Mouse (Mus musculus) frontal cortex, postnatal 25 days (tissue): ENCODE measurements around the gene Panx2.

Experiments
- DNase-seq, 2 experiments: peaks; one replicate each; pipeline ENCODE4 v3.0.0; 2022; ENCODE audit warnings: low spot score in 2 of 2

Gene Panx2

DNA sequence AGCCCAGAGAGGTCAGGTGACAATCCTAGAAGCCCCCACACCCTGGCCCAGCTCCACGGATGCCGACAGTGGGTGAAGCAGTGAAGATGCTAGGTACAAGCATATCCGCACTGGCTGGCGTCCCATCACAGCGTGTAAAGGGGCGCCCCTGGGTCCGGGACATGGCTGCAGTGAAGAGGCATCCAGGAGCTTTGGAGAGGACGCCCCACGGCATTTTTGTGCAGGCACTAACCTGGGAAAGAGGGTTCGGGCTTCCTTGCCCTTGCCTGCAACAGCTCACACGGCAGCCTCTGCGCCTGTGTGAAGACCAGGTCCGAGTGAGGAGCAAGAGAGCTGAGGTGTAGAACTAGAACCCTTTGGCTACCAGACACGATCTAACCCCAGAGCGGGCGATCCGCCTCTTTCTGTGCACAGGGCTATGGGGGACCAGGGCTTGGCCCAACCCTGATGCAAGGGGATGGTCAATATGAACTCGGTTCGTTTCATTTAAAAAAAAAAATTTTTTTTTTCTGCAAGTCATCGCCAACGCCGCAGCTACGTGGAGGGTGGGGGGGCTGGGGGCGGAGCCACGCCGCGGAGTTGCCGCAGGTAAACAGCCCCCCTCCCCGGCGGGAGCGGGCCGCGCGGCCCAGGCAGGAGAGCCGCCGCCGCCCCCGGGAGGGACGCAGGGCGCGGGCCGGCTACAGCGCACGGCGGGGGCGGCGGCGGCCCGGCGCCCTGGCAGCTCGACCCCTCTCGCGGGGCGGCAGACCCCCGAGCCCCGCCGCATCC is at the start of gene Panx2:
Gene Panx2 (plus strand): TSS at position 574 of the 771 bp plus-strand sequence.
- DNase-seq: peak in 1 of 2 experiments; percentile 27

DNA sequence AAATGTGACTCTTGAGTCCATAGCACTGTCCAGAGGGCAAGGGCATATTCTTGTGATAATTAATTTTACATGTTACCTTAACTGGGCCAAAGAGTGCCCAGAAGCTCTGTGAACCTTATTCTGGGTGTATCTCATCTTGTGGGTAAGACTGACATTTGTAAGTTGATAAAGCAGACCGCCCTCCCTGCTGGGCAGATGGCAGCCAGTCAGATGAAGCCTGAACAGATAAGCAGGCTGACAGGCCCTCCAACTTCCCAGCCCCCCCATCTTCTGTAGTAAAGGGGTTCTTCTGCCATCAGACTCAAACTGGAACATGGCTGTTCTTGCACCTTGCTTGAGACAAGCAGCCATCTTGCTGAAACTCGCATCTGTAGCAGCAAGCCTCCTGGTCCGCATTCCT is 42.8 kb upstream of the Panx2 start:
- DNase-seq: no peak

DNA sequence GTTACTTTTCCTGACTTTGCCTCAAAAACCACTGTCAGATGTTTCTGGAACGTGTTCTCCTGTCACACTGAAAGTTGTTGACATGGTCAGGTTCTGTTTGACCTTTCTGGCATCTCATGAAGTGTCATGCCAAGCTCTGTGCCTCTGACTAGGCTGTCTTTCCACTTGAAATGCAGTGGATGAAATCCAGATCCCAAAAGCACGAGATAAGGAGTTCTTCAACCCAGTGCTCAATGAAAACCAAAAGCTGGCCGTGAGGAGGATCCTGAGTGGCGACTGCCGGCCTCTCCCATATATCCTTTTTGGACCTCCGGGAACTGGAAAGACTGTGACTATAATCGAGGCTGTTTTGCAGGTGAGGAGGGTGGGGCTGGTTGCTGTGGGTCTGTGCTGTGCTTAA is 39.4 kb upstream of the Panx2 start:
- no peak for DNase-seq

DNA sequence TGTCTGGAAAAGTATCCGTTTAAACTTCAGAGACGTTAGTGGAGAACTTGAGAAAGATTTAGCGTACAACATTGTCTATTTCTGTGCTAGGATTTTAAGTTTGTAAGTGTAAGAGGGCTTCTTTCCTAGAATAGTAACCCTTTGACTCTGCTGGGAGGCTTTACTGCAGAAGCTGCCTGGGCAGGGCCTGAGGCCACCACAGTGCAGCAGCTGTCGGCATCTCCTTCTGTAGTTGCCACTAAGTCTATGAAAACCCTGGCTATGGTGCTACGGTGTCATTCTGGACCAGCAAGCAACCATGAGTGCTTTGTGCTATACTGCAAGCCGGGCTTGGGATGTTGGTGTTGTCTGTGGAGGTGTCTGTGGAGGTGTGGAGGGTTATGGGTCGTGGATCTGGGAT is 39.0 kb upstream of the Panx2 start:
- DNase-seq: no peak

DNA sequence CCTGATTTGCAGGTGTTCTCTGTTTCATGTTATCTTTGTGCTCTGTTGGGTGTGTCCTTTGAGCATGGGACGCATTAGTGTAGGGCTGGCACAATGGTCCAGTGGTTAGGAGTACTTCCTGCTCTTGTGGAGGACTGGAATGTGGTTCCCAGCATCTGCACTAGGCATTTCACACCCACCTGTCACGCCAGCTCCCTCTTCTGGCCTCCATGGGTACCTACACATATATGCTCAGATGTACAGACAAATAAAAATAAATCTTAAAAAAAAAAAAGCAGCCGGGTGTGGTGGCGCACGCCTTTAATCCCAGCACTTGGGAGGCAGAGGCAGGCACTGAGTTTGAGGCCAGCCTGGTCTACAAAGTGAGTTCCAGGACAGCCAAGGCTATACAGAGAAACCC is 15.2 kb upstream of the Panx2 start:
- DNase-seq: no peak

DNA sequence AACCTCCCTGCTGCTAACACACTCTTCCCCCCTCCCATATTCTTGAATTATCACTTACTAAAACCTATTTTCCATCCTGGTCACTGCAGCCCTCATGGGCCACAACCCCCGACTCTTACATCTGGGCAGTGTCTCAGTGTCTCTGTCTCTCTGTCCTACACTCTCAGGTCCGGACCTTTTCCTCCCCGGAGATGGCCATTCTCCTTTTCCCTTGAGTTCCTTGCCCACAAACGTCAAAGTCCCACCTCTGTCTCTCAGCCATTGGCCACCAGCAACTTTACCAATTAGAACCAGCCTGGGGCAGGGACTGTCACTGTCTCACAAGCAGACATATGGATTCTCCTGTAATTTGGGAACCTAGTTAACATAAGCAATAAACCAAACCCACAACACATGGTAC is 13.2 kb upstream of the Panx2 start:
- DNase-seq: no peak

DNA sequence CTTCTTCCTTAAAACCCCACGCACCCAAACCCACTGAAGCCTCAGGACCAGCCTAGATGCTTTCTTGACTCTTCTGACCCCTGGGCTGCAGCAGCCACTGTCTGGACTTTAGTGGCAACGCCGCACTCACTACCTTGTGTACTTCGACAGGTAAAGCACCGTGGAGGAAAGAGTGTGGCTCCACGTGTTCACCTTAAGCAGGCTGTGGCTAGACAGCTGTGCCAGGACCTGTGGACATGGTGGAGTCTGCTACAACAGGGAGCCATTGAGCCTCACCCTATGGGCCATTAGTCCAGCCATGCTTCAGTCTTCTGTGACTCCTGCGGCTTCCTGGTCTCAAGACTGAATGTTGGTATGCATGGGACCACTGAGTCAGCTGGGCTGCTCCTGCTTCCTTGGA is 4.9 kb upstream of the Panx2 start:
- no peak for DNase-seq

DNA sequence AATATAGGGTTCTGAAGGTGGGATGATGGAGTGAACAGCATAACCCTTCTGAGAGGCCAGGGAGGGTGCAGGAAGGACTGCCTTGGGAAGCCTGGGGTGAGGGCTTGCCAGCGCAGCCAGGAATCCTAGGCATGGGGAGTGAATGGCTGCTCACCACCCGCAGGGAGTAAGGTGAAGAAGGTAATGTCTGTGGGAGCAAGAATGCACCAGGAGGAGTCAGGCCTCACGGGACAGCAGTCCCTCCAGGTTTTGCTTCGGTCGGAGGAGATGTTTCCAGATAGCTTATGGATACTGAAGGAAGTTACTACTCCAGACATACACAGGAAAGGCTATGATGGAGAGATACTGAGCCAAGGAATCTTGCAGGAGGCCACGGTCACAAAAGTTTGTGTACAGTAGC is 798 bp upstream of the Panx2 start:
- no peak for DNase-seq

DNA sequence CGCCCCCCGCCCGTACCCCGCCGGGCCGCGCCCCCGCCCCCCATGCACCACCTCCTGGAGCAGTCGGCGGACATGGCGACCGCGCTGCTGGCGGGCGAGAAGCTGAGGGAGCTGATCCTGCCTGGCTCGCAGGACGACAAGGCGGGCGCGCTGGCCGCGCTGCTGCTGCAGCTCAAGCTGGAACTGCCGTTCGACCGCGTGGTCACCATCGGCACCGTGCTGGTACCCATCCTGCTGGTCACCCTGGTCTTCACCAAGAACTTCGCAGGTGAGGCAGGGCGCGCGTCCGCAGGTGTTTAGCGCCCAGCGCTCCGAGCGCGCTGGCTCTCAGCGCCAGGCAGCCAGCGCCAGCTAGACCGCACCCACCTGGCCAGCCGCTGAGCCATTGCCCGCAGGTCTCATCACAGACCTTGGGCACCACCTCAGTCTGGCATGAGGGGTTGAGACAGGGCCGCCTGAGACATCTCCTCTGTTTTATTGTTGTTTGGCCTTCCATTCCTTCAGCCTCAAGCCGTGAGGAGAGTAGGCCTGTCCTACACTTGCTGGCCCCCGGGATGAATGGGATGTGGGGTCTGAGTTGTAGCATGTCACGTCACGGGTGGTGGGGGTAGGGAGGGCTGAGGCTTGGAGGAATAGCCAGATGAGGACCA is 623 bp downstream of the Panx2 start:
- peak in 1 of 2 experiments; percentile 33 for DNase-seq

DNA sequence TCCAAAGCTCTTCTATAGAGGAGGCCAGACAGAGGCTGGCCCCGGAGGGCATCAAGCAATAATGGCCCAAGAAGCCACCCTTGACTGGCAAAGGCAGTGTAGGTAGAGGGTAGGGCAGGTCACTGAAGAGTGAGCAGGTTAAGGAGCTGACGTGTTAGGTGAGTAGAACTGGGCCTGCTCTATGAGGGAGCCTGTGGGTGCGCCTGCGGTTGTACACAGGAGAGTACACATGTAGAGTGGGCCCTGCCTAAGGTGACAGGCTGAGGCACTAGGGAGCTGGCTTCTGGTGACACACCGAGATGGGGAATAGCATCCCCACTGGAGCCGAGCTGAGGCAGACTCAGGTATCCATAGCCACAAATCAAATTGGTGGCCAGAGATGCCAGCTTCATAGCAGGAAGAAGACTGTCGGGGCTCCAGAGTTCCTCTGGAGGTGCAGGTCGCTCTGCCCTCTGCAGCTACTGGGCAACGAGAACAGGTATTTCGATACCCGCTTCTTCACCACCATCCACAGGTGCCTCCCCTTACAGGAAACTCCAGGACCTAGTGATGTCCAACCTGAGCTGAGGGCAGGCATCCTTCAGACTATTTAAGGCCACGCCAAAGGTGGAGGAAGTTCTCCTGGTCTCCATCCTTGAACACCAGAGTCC is 1.4 kb downstream of the Panx2 start:
- DNase-seq: peak in 1 of 2 experiments; percentile 4

DNA sequence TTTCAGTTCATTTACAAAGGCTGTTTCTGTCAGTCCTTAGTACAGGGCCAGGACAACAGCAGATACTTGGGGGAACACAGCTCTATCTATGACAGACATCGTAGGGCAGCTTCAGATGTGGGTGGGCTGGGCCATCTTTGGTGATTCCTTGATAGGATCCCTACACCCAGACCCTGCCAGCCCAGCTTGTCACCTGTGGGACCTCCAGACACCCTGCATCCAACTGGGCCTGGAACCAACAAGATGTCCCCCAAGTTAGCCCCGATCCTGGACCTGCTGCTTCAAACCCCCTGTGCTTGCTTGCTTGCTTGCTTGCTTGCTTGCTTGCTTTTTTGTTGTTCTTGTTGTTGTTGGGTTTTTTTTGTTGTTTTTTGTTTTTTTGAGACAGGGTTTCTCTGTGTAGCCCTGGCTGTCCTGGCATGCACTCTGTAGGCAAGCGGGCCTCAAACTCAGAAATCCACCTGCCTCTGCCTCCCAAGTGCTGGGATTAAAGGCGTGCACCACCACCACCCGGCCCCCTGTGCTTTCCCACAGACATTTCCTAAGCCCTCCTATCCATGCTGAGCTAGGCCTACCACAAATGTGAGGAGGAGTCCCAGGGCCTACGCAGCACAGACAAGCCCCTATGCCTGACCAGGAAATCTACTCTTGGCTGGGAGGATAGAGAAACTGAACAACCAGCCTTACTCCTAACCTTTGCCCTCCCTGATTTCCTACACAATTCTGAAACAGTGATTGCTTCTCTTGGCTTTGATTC is 2.4 kb downstream of the Panx2 start:
- DNase-seq: no peak

DNA sequence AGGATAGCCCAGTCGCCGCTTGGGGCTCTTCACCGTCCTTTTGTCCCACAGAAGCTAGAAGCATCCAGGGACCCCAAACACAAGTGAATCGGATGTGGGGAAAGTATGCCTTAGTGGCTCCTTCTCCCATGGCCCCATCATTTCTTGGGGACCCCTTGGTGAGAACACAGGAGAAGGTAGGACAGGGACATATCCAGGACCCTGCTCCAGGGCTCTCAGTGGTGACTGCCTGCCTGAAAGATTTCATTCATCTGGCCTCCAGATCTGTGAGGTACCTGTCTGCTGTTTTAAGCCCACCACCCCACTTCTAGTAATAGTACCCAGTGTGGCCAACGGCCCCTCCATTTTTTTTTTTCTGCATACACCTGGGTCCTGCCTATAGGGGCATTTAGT is 3.0 kb downstream of the Panx2 start:
- DNase-seq: no peak

DNA sequence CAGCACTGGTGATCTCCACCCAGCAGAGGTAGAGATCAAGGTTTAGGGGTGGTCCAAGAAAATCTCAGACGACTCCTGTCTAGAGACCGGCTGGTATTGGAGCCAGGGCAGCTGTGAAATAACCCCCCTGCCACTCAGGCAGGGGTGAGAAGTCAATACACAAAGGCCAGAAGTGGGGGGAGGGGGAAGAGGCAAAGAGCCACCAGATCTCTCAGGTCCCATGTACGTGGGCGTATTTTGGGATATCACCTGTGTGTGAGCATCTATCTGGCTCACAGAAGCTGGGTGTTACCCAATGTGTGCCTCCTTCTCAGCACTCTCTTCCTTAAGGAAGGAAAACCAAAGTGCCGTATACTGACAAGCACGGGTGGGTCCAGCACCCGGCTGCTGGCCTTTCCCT is 3.5 kb downstream of the Panx2 start:
- DNase-seq: no peak

DNA sequence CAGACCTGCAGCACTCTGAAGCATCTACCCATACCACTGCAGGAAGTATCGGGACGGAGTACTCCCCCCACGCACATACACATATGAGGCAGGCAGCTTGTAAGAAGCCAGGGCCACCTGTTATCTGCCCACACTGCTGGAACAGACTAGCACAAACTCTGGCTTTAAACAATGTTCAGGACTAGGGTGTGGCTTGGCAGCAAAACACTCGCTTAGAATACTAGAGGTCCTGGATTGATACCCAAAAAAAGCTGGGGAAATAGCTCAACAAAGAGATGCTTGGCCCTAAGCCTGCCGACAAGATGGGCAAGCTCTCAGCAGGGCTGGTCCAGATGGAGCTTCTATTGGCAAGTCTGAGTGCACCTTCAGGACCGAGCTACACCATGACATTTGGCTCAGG is 4.0 kb downstream of the Panx2 start:
- no peak for DNase-seq

DNA sequence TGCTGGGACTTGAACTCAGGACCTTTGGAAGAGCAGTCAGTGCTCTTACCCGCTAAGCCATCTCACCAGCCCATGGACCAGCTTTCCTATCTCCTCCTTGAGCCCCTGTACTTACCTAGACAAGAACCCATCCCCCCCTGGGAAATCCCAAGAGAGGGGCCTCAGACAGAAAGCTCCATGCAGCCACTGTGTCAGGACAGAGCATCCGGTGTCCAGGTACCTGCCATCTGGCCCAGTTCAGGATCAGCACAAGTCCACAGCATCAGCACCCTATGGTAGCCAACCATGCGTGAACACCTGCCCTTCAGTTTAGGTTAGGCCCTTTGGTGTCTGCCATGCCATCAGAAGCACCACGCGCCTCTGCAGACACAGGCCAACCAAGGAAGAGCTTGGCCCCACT is 5.4 kb downstream of the Panx2 start:
- DNase-seq: no peak

DNA sequence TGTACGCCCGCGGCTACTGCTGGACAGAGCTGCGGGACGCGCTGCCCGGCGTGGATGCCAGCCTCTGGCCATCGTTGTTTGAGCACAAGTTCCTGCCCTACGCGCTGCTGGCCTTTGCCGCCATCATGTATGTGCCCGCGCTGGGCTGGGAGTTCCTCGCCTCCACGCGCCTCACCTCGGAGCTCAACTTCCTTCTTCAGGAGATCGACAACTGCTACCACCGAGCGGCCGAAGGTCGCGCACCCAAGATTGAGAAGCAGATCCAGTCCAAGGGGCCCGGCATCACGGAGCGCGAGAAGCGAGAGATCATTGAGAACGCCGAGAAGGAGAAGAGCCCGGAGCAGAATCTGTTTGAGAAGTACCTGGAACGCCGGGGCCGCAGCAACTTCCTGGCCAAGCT is 8.1 kb downstream of the Panx2 start:
- DNase-seq: no peak

DNA sequence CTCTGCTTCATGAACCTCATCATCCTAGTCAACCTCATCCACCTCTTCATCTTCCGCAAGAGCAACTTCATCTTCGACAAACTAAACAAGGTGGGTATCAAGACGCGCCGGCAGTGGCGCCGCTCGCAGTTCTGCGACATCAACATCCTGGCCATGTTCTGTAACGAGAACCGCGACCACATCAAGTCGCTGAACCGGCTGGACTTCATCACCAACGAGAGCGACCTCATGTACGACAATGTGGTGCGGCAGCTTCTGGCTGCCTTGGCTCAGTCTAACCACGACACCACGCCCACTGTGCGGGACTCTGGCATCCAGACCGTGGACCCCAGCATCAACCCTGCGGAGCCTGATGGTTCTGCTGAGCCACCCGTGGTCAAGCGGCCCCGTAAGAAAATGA is 8.7 kb downstream of the Panx2 start:
- no peak for DNase-seq

DNA sequence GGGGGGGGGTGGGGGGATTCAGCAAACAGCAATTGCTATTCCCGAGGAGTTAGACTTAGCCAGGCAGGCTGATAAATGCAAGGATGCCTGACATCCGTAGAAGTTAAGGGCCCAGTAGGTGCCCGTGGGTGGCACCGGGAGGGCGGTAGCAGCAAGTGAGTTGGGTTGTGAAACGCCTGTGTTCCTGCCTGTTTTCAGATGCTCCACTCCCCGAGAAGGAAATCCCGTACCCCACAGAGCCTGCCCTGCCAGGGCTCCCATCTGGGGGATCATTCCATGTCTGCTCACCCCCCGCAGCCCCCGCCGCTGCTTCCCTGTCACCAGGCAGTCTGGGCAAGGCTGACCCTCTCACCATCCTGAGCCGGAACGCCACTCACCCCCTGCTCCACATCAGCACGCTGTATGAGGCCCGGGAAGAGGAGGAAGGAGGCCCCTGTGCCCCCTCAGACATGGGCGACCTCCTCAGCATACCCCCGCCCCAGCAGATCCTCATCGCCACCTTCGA is 9.9 kb downstream of the Panx2 start:
- no peak for DNase-seq

DNA sequence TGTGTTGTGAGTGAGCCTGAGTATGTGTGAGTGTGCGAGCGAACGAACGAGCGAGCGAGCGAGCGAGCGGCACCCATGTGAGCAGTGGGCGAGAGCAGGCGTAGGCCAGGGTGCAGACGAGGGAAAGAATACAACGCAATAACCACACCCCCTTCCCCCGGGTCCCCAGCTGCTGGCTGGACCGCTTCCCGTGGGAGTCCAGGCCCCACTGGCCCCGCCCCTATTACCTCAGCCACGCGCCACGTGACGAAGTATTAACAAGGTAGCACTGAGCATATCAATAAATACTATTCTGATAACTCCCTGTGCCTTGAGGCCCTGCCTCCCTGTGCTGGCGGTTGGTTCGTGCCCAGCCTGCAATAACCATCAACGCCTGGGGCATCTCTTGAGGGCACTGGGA is 11.1 kb downstream of the Panx2 start:
- DNase-seq: no peak

DNA sequence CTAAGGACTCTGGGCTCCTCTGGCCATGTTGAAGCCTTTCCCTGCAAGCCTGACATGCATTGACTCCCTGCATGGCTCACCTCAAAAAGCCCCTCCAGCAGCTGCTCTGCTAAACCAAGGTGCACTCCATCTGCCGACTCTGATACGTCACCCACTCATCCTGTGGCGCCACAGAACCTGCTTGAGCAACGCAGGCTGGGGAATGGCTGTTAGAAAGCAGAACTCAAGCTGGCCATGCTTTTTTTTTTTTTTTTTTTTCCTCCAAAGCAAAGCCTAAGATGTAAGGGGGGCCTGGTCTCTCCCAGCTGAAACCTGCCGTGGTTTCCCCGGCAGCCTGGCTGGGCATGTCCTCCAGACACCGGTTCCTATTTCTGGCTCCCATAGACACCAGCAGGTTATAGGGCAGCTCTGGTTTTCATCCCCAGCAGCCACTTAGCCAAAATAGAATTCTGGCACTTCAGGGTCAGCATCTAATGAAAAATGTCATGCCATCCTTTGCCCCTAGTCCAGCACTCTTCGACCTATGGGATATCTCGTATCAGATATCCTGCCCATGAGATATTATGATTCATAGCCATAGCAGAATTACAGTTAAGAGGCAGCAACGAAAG is 14.6 kb downstream of the Panx2 start:
- DNase-seq: no peak

DNA sequence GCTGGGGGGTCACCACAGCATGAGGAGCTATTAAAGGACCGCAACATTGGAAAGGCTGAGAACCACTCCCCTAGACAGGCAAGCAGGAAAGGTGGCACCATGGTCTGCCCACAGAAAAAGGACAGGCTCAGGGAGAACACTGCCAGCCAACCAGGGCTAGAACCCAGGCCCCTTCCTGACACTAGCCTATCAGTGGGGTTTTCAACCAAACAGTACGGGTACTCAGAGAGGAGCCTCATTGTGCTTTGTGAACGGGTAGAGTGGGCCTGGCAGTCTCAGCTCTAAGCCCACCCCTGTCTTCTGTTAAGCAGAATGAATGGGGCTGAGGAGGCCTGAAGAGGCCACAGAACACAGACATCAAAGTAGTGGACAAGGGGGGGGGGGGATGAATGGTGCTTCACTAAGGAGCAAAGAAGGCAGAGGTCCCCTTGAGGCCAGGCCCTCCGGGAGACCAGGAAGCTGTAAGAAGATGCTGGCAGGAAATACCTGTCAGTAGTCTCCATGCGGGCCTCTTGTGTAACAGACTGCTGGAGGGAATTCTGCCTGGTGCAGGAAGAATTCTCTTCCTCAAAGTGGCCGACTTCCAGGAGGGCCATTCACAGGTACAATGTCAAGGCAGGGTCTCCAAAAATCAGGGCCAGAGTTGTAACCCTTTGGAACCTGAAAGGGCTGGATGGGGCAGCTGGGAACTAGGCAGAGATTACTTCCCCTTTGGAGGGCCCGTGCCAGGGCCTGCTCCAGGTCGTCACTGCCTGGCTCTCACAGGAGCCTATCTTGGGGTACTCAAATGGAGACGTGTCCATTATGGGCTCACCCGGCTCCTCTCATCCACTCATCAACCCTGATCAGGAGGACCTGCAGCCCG is 15.3 kb downstream of the Panx2 start, which contains the start of gene Trabd:
Gene Trabd (plus strand): TSS at position 512 of the 865 bp plus-strand sequence.
- DNase-seq: no peak
